Mouse (Mus musculus) embryonic fibroblast, embryonic 13.5 days (primary cell): ENCODE results near the gene Cyp51.

ENCODE experiments used
- CTCF ChIP-seq: IDR thresholded peaks from 2 replicates; pipeline ENCODE4 v1.5.1; 2011; ENCODE audit warnings: mild to moderate bottlenecking, control low read depth, low read length, moderate library complexity, borderline replicate concordance; ENCODE audit not compliant: insufficient read depth
- POLR2A ChIP-seq: IDR thresholded peaks from 2 replicates; pipeline ENCODE4 v1.6.1; 2011; ENCODE audit warnings: low read depth, mild to moderate bottlenecking, control low read depth, low read length, moderate library complexity

- no peak for TF ChIP-seq CTCF
- TF ChIP-seq POLR2A, result no peak
Observed at GRCm38 (mm10) chr5:4086309-4086708, 18.2 kb downstream of the Cyp51 start.
